Mouse (Mus musculus): ENCODE results near the gene Adarb2. TPM values are rescaled to one million over a fixed set of nuclear protein-coding genes. Genes with fewer than 3 reads are reported as not detected.

Adarb2 gene
- polyA plus RNA-seq, 1 experiment = not detected

DNA sequence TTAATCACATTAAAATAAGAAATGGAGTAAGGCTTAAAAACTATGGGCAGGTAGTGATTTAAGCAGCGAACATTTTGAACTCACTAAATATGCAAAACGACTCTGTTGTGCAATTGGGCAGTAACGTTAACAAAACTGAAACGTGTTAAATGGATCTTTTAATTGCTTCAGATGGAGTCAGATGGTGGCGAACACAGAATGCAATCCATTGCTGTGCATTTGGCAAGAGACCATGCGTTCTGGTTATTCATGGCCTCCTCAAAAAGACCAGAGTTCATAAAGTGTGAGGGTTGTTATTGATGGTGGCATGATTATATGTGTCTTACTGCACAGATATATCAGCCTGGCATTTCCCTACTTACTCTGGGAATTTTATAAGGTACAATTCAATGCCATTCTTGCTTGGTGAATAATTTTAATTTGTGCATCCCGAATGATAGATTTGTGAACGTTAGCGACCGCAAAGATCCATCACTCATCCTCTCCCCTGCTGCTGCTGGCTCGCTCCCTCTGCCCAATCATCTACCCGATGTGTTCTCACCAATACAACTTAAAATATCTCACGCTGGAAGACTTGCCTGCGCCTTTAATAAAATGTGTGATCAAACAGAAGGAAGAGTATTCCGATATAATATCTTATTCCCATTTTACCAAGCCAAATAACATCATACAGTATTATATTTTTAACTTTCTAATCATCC lies 221.5 kb downstream of the Adarb2 start:
- no peaks in the 10 kb centered on the region for H3K36me3 ChIP-seq (ENCODE audit: control insufficient read depth, insufficient read depth, low read length)

DNA sequence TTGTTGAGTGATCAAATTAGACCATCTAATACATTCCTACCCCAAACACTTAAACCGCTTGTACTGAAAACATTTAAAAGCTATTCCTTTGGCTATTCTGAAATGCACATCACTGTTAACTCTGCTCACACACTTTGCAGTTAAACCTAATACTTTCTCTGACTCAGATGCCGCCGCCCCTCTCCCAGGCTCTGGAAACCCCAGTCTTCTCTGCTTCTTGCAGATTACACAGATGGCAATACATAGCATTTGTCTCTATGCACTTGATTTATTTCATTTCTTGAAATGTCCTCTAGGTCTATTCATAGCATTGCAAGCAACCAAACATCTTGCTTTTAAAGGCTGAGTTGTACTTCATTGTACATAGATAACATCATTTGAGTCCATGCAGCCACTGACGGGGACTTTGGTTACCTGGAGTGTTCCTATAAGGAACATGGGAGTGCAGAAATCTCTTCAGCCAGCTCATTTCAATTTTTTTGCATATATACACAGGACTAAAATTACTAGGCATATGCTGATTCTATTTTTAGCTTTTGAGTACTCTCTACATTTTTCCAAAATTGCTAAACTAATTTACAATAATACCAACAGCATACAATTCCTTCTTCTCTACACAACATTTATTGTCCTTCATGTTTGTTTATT lies 236.6 kb downstream of the Adarb2 start:
- Histone ChIP-seq H3K36me3 (ENCODE audit: control insufficient read depth, insufficient read depth, low read length) (no peaks in the 10 kb centered on the region), H3K4me1 (ENCODE audit: control insufficient read depth, insufficient read depth, low read length) (no peaks in the 10 kb centered on the region), H3K27ac (ENCODE audit: insufficient read depth, low read depth, low read length) (no peak overlapping the region), H3K27me3 (replicated peaks; ENCODE audit: control insufficient read depth, insufficient read depth, low read length) (no peaks in the 10 kb centered on the region), H3K4me3 (ENCODE audit: insufficient read depth, low read depth, low read length) (no peak overlapping the region)
- 92% methylated on average over 4 of the region's 4 CpGs for WGBS
- TF ChIP-seq CTCF (conservative IDR thresholded peaks at IDR 0.05; ENCODE audit: insufficient read depth, insufficient read length, low read depth, low read length) (no peak), POLR2A (IDR thresholded peaks at IDR 0.05; ENCODE audit: low read depth, low read length) (no peak)
- no peak for DNase-seq

More for the DNA sequence above, 221.5 kb downstream of the Adarb2 start:
- DNase-seq = no peak
- Histone ChIP-seq H3K4me1 (ENCODE audit: control insufficient read depth, insufficient read depth, low read length) (no peaks in the 10 kb centered on the region), H3K27ac (ENCODE audit: insufficient read depth, low read depth, low read length) (no peak overlapping the region), H3K27me3 (replicated peaks; ENCODE audit: control insufficient read depth, insufficient read depth, low read length) (no peaks in the 10 kb centered on the region), H3K4me3 (ENCODE audit: insufficient read depth, low read depth, low read length) (no peak overlapping the region)
- TF ChIP-seq POLR2A (IDR thresholded peaks at IDR 0.05; ENCODE audit: low read depth, low read length) = no peak
- TF ChIP-seq CTCF (conservative IDR thresholded peaks at IDR 0.05; ENCODE audit: insufficient read depth, insufficient read length, low read depth, low read length) = no peak
- WGBS = 84% methylated on average over 15 of the region's 15 CpGs

DNA sequence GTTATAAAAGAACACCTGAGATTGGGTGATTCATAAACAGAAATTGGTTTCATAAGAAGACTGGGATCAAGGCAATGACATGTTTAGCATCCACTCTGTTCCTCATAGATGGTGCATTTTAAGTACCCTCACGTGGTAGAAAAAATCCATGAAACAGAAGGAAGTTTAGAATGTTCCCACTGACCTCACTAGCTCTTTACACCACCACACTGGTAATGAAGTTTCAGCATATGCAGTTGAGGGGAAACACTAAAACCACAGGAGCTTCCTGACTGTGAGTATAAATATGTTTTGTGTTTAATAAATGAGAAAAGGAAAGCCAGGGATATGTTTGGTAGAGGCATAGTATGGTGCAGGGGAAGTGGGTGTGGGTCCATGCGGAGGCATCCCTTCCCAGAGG lies 242.7 kb downstream of the Adarb2 start:
- Histone ChIP-seq H3K36me3 (ENCODE audit: control insufficient read depth, insufficient read depth, low read length) (no peaks in the 10 kb centered on the region), H3K4me3 (ENCODE audit: insufficient read depth, low read depth, low read length) (no peak overlapping the region), H3K27ac (ENCODE audit: insufficient read depth, low read depth, low read length) (no peak overlapping the region), H3K27me3 (replicated peaks; ENCODE audit: control insufficient read depth, insufficient read depth, low read length) (no peaks in the 10 kb centered on the region), H3K4me1 (ENCODE audit: control insufficient read depth, insufficient read depth, low read length) (no peaks in the 10 kb centered on the region)
- DNase-seq = no peak
- TF ChIP-seq POLR2A (IDR thresholded peaks at IDR 0.05; ENCODE audit: low read depth, low read length) = no peak
- TF ChIP-seq CTCF (conservative IDR thresholded peaks at IDR 0.05; ENCODE audit: insufficient read depth, insufficient read length, low read depth, low read length) = no peak
- 71% methylated on average over 2 of the region's 2 CpGs for WGBS

DNA sequence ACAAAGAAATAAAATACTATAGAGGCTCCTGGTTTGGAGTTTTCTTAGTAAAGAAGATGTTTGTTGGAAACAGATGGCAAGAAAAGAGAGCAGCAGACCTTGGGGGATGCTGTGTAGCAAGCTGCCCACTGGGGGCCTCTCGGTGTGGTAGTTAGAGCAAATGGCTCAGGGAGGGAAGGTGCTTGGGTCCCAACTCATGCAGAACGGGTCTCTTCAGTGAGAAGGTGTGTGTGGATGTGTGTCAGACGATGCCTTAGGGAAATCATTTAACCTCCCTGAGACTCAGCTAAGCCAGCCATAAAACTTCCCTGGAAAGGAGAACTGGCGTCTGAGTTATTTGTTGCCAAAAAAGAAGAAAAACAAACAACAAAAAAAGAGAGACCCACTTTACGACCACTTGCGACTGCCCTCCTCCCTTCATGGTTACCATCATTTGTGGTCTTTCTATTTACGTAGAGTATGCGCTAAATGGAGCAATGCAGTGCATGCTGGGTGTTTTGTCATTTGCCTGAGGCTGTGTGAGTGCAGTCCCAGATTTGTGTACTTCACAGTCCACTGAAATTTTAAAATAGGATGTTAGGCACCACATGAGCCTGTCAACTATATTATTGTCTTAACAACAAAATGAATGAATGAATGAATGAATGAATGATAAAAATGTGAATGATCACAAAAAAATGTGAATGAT lies 245.7 kb downstream of the Adarb2 start:
- no peak for DNase-seq
- no peak overlapping the region for H3K4me3 ChIP-seq (ENCODE audit: insufficient read depth, low read depth, low read length)
- 22% methylated on average over 8 of the region's 8 CpGs for WGBS
- H3K27ac ChIP-seq (ENCODE audit: insufficient read depth, low read depth, low read length) = no peak overlapping the region
- TF ChIP-seq POLR2A (IDR thresholded peaks at IDR 0.05; ENCODE audit: low read depth, low read length) = no peak
- TF ChIP-seq CTCF (conservative IDR thresholded peaks at IDR 0.05; ENCODE audit: insufficient read depth, insufficient read length, low read depth, low read length) = no peak
- no peaks in the 10 kb centered on the region for H3K4me1 ChIP-seq (ENCODE audit: control insufficient read depth, insufficient read depth, low read length)
- H3K36me3 ChIP-seq (ENCODE audit: control insufficient read depth, insufficient read depth, low read length) = no peaks in the 10 kb centered on the region
- no peaks in the 10 kb centered on the region for H3K27me3 ChIP-seq (replicated peaks; ENCODE audit: control insufficient read depth, insufficient read depth, low read length)

DNA sequence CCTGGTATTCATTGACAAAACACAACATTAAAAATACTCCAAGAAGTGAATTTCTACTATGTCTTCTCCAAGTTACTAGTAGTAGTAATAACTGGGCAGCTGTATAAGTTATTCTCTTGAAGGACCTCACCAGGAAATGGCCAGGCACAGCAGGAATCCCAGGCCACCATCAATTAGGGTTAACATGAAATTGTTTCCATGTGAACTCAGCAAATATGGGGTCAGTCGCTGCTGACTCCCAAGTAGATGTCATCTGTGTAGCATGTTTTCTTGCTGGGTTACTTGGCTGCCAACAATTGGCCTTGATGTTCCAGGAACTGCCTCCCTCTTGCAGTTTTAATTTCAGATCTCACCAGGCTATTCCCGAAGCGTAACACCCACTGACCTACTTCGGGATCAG lies 248.9 kb downstream of the Adarb2 start:
- TF ChIP-seq CTCF (conservative IDR thresholded peaks at IDR 0.05; ENCODE audit: insufficient read depth, insufficient read length, low read depth, low read length) = no peak
- TF ChIP-seq POLR2A (IDR thresholded peaks at IDR 0.05; ENCODE audit: low read depth, low read length) = no peak
- 68% methylated on average over 4 of the region's 4 CpGs for WGBS
- DNase-seq = no peak

DNA sequence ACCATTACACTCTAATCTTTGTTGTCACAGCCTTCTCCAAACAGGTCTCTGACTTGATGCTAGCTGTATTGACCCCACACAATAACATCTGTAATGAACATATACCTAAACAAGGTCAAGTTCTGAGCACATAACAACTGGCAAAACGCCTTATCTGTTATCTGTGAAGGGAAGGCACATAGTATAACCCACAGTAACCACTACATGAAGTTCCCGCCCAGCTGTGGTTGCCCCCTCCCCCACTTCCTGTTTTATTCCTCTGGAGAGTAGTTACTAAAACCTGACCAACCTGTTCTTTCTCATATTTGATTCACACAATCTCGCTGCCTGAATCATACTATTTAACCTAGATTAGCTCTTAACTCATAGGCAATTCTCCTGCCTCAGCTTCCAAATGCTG lies 254.2 kb downstream of the Adarb2 start:
- Histone ChIP-seq H3K27ac (ENCODE audit: insufficient read depth, low read depth, low read length) (no peak overlapping the region), H3K4me1 (ENCODE audit: control insufficient read depth, insufficient read depth, low read length) (no peaks in the 10 kb centered on the region), H3K36me3 (ENCODE audit: control insufficient read depth, insufficient read depth, low read length) (no peaks in the 10 kb centered on the region), H3K27me3 (replicated peaks; ENCODE audit: control insufficient read depth, insufficient read depth, low read length) (no peaks in the 10 kb centered on the region), H3K4me3 (ENCODE audit: insufficient read depth, low read depth, low read length) (no peak overlapping the region)
- no peak for TF ChIP-seq POLR2A (IDR thresholded peaks at IDR 0.05; ENCODE audit: low read depth, low read length)
- TF ChIP-seq CTCF (conservative IDR thresholded peaks at IDR 0.05; ENCODE audit: insufficient read depth, insufficient read length, low read depth, low read length) = no peak
- DNase-seq = no peak
- WGBS = 59% methylated on average over 3 of the region's 3 CpGs

More for the DNA sequence above, 248.9 kb downstream of the Adarb2 start:
- no peaks in the 10 kb centered on the region for H3K4me1 ChIP-seq (ENCODE audit: control insufficient read depth, insufficient read depth, low read length)
- no peak overlapping the region for H3K4me3 ChIP-seq (ENCODE audit: insufficient read depth, low read depth, low read length)
- H3K27ac ChIP-seq (ENCODE audit: insufficient read depth, low read depth, low read length) = no peak overlapping the region
- H3K27me3 ChIP-seq (replicated peaks; ENCODE audit: control insufficient read depth, insufficient read depth, low read length) = no peaks in the 10 kb centered on the region
- no peaks in the 10 kb centered on the region for H3K36me3 ChIP-seq (ENCODE audit: control insufficient read depth, insufficient read depth, low read length)

DNA sequence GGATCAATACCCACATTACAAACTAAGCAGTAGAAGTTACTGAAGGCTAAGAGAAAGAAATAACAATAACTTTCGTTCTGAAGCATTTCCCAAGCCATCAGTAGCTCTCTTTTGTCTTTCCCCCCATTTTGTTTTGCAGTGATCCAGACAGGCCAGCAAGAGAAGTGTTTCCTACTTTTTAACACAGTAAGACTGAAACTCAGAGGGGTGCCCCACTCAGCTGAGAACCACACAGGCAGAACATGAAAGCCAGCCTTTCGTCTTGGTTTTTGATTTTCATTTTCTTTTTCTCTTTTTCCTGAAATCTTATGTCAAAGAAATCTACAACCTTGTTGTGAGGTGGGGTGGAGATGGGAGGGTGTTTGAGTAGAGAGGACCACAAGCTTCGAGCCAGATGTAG lies 255.2 kb downstream of the Adarb2 start:
- Histone ChIP-seq H3K36me3 (ENCODE audit: control insufficient read depth, insufficient read depth, low read length) (no peaks in the 10 kb centered on the region), H3K4me3 (ENCODE audit: insufficient read depth, low read depth, low read length) (no peak overlapping the region), H3K27ac (ENCODE audit: insufficient read depth, low read depth, low read length) (no peak overlapping the region), H3K27me3 (replicated peaks; ENCODE audit: control insufficient read depth, insufficient read depth, low read length) (no peaks in the 10 kb centered on the region), H3K4me1 (ENCODE audit: control insufficient read depth, insufficient read depth, low read length) (no peaks in the 10 kb centered on the region)
- no peak for TF ChIP-seq CTCF (conservative IDR thresholded peaks at IDR 0.05; ENCODE audit: insufficient read depth, insufficient read length, low read depth, low read length)
- TF ChIP-seq POLR2A (IDR thresholded peaks at IDR 0.05; ENCODE audit: low read depth, low read length) = no peak
- WGBS = 81% methylated on average over 3 of the region's 3 CpGs
- DNase-seq = no peak
